Mouse (Mus musculus): ENCODE results near the gene Rassf4. TPM values are rescaled to one million over a fixed set of nuclear protein-coding genes. Genes with fewer than 3 reads are reported as not detected.

The Rassf4 gene
- total and polyA plus RNA-seq, 3 experiments, result 17.3 to 69.0 (median 32.3) TPM

GRCm38 (mm10) chr6:116653191-116653590 is 20.6 kb downstream of the Rassf4 start:
- no peaks in the 10 kb centered on the region for H3K9me3 ChIP-seq (replicated peaks; ENCODE audit: low read length)
- peaks cover 85 to 92% of the 10 kb centered on the region in 2 experiments for H3K36me3 ChIP-seq (replicated peaks in 1 of 2; ENCODE audit: control insufficient read depth in 1 of 2, insufficient read depth in 1 of 2, low read length in 1 of 2)
- in situ Hi-C loops (cut with MboI; ENCODE audit: low pct_ligation_motif_present, low pct_unique_long_range_greater_than_20kb, low sequenced_read_pairs), result loop anchor here (5.0 kb wide), 1 partner anchor 44 kb away; no protein-coding TSS in a partner anchor
- no peaks in the 10 kb centered on the region; the same call in 1 of the 2 replicates for H3K79me2 ChIP-seq (replicated peaks; ENCODE audit: control insufficient read depth, extremely low read depth, insufficient read depth, poor library complexity, severe bottlenecking)
- DNase-seq (ENCODE audit: extremely low read depth), result no peak
- no peak overlapping the region for H3K4me2 ChIP-seq (ENCODE audit: insufficient read depth, low read depth, poor library complexity, severe bottlenecking)
- no peaks in the 10 kb centered on the region for H3K27me3 ChIP-seq (replicated peaks)
- TF ChIP-seq TBP (conservative IDR thresholded peaks at IDR 0.05; ENCODE audit: low read depth, low read length), result no peak
- no peak for TF ChIP-seq NRF1 (IDR thresholded peaks at IDR 0.05; ENCODE audit: low read depth, low read length)
- TF ChIP-seq USF2 (conservative IDR thresholded peaks at IDR 0.05; ENCODE audit: low read depth, low read length), result no peak
- no peak for TF ChIP-seq JUND (conservative IDR thresholded peaks at IDR 0.05; ENCODE audit: low read depth, low read length)
- TF ChIP-seq MEF2A (IDR thresholded peaks at IDR 0.05; ENCODE audit: borderline replicate concordance, low read depth, low read length), result no peak
- TF ChIP-seq UBTF (IDR thresholded peaks at IDR 0.05; ENCODE audit: low read depth, low read length), result no peak
- TF ChIP-seq SMC3 (IDR thresholded peaks at IDR 0.05; ENCODE audit: low read depth, low read length), result no peak
- H3K4me1 ChIP-seq (ENCODE audit: control insufficient read depth in 1 of 2, insufficient read depth in 2 of 2), result peaks cover 14 to 31% of the 10 kb centered on the region in 2 experiments
- no peak overlapping the region for H3K9ac ChIP-seq (ENCODE audit: insufficient read depth, low read depth)
- H3K27ac ChIP-seq (ENCODE audit: insufficient read depth, low read depth), result no peak overlapping the region
- dilution Hi-C loops (cut with MboI; ENCODE audit: extremely low pct_ligation_motif_present, extremely low pct_unique_long_range_greater_than_20kb, low sequenced_read_pairs), result no loop called here
- H3K4me3 ChIP-seq (replicated peaks in 1 of 3; ENCODE audit: low read depth in 2 of 3, low read length in 2 of 3, poor library complexity in 1 of 3), result no peak overlapping the region

GRCm38 (mm10) chr6:116651437-116652118 is 22.2 kb downstream of the Rassf4 start:
- no peak for DNase-seq (ENCODE audit: extremely low read depth)
- Histone ChIP-seq H3K36me3 (replicated peaks in 1 of 2; ENCODE audit: control insufficient read depth in 1 of 2, insufficient read depth in 1 of 2, low read length in 1 of 2) (peaks cover 85 to 93% of the 10 kb centered on the region in 2 experiments), H3K9ac (ENCODE audit: insufficient read depth, low read depth) (no peak overlapping the region), H3K4me3 (replicated peaks in 1 of 3; ENCODE audit: low read depth in 2 of 3, low read length in 2 of 3, poor library complexity in 1 of 3) (no peak overlapping the region), H3K4me1 (ENCODE audit: control insufficient read depth in 1 of 2, insufficient read depth in 2 of 2) (peaks cover 14 to 31% of the 10 kb centered on the region in 2 experiments), H3K4me2 (ENCODE audit: insufficient read depth, low read depth, poor library complexity, severe bottlenecking) (no peak overlapping the region), H3K27ac (ENCODE audit: insufficient read depth, low read depth) (no peak overlapping the region), H3K27me3 (replicated peaks) (no peaks in the 10 kb centered on the region), H3K9me3 (replicated peaks; ENCODE audit: low read length) (no peaks in the 10 kb centered on the region), H3K79me2 (replicated peaks; ENCODE audit: control insufficient read depth, extremely low read depth, insufficient read depth, poor library complexity, severe bottlenecking) (no peaks in the 10 kb centered on the region; the same call in 1 of the 2 replicates)
- dilution Hi-C loops (cut with MboI; ENCODE audit: extremely low pct_ligation_motif_present, extremely low pct_unique_long_range_greater_than_20kb, low sequenced_read_pairs) (no loop called here), in situ Hi-C loops (cut with MboI; ENCODE audit: low pct_ligation_motif_present, low pct_unique_long_range_greater_than_20kb, low sequenced_read_pairs) (loop anchor here (5.0 kb wide), 1 partner anchor 46 kb away; no protein-coding TSS in a partner anchor)
- TF ChIP-seq TBP (conservative IDR thresholded peaks at IDR 0.05; ENCODE audit: low read depth, low read length) (no peak), TCF12 (IDR thresholded peaks at IDR 0.05; ENCODE audit: low read depth, low read length) (no peak), MAFK (IDR thresholded peaks at IDR 0.05; ENCODE audit: insufficient replicate concordance, low read length) (no peak), ZNF384 (IDR thresholded peaks at IDR 0.05; ENCODE audit: low read depth, low read length) (no peak), KAT2A (IDR thresholded peaks at IDR 0.05; ENCODE audit: insufficient replicate concordance, low read length) (no peak), POLR2A (IDR thresholded peaks at IDR 0.05; ENCODE audit: low read depth, low read length) (no peak), EP300 (IDR thresholded peaks at IDR 0.05; ENCODE audit: low read length) (no peak), MXI1 (IDR thresholded peaks at IDR 0.05; ENCODE audit: low read depth, low read length) (no peak), ELF1 (IDR thresholded peaks at IDR 0.05; ENCODE audit: low read depth, low read length) (no peak), NRF1 (IDR thresholded peaks at IDR 0.05; ENCODE audit: low read depth, low read length) (no peak), MAX (IDR thresholded peaks at IDR 0.05; ENCODE audit: low read length) (no peak), BHLHE40 (IDR thresholded peaks at IDR 0.05; ENCODE audit: low read depth, low read length) (no peak), RCOR1 (conservative IDR thresholded peaks at IDR 0.05; ENCODE audit: low read depth, low read length) (no peak), ZMIZ1 (IDR thresholded peaks at IDR 0.05; ENCODE audit: low read depth, low read length) (no peak), NELFE (IDR thresholded peaks at IDR 0.05; ENCODE audit: low read depth, low read length) (no peak)

Data from CH12.LX (cell line).